Mouse (Mus musculus) C2C12 (cell line): ENCODE measurements around the gene Ppat. TPM values are rescaled to one million over a fixed set of nuclear protein-coding genes. Genes with fewer than 3 reads are reported as not detected.

Experiments
- H3K27me3 ChIP-seq: one replicate; pipeline ENCODE4 v1.6.1; 2011; ENCODE audit not compliant: control insufficient read depth, insufficient read depth, insufficient read length
- H3K36me3 ChIP-seq: one replicate; pipeline ENCODE4 v1.6.1; 2011; ENCODE audit not compliant: control insufficient read depth, insufficient read depth
- H3K4me3 ChIP-seq: one replicate; pipeline ENCODE4 v1.5.1; 2011; ENCODE audit warnings: mild to moderate bottlenecking, control low read depth; ENCODE audit not compliant: poor library complexity, insufficient read depth, severe bottlenecking
- H3K79me2 ChIP-seq: one replicate; pipeline ENCODE4 v1.6.1; 2011; ENCODE audit not compliant: control insufficient read depth, insufficient read depth
- H3K79me3 ChIP-seq: one replicate; pipeline ENCODE4 v1.6.1; 2011; ENCODE audit warnings: low read depth, control low read depth
- H3ac ChIP-seq: one replicate; pipeline ENCODE3; 2011; ENCODE audit warnings: low read depth; ENCODE audit not compliant: control insufficient read depth, insufficient read length
- CEBPB ChIP-seq: IDR thresholded peaks from one replicate; pipeline ENCODE4 v1.6.1; 2011; ENCODE audit warnings: low read depth, mild to moderate bottlenecking, control low read depth, moderate library complexity
- CTCF ChIP-seq: IDR thresholded peaks from one replicate; pipeline ENCODE4 v1.5.1; 2011; ENCODE audit not compliant: control insufficient read depth, insufficient read depth, insufficient read length
- FOSL1 ChIP-seq: IDR thresholded peaks from one replicate; pipeline ENCODE4 v1.8.0; 2011; ENCODE audit warnings: mild to moderate bottlenecking, low read length; ENCODE audit not compliant: poor library complexity, insufficient read depth, severe bottlenecking
- MAX ChIP-seq: IDR thresholded peaks from one replicate; pipeline ENCODE4 v1.6.1; 2011; ENCODE audit warnings: mild to moderate bottlenecking, control low read depth
- MYOD1 ChIP-seq: IDR thresholded peaks from one replicate; pipeline ENCODE4 v1.6.1; 2011; ENCODE audit warnings: low read depth; ENCODE audit not compliant: control insufficient read depth, insufficient read length
- MYOG ChIP-seq: IDR thresholded peaks from one replicate; pipeline ENCODE4 v1.6.1; 2011; ENCODE audit not compliant: control insufficient read depth, insufficient read length; ENCODE audit errors: extremely low read depth
- USF1 ChIP-seq: IDR thresholded peaks from one replicate; pipeline ENCODE4 v1.6.1; 2011; ENCODE audit warnings: low read depth, mild to moderate bottlenecking, control low read depth, moderate library complexity
- polyA plus RNA-seq: library from polyadenylated mRNA; unstranded; fragments of >200 nt; fragmentation: generic; extraction: Trizol; gene quantifications from one replicate; pipeline ENCODE4 v1.2.1, GENCODE M21; 2012; ENCODE audit warnings: missing spikeins

The Ppat gene
- polyA plus RNA-seq, 1 experiment = 19.5 TPM

DNA sequence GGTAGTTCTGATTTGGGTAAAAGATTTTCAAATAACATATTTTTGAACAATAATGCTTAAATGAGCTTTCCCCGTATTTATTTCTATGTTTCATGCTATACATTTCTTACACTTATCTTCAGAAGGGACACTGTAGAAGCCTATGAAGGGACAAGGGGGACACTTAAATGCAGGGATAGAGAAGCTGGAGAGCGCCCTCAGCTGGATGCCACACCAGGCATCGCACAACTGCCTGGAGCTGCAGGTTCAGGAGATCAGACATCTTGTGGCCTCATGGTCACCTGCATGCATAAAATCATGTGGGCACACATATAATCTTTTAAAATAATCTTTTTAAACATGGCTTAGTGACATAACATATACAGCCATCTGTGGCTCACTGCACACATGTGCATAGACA, 13.3 kb upstream of the Ppat start:
- TF ChIP-seq MYOD1 (no peak), CEBPB (no peak), MYOG (no peak), USF1 (no peak), MAX (no peak), CTCF (no peak), FOSL1 (no peak)
- Histone ChIP-seq H3K4me3 (no peak overlapping the region), H3ac (no peak overlapping the region), H3K79me2 (peaks cover 13% of the 10 kb centered on the region), H3K27me3 (no peaks in the 10 kb centered on the region), H3K79me3 (peaks cover 9% of the 10 kb centered on the region), H3K36me3 (peaks cover 88% of the 10 kb centered on the region)

DNA sequence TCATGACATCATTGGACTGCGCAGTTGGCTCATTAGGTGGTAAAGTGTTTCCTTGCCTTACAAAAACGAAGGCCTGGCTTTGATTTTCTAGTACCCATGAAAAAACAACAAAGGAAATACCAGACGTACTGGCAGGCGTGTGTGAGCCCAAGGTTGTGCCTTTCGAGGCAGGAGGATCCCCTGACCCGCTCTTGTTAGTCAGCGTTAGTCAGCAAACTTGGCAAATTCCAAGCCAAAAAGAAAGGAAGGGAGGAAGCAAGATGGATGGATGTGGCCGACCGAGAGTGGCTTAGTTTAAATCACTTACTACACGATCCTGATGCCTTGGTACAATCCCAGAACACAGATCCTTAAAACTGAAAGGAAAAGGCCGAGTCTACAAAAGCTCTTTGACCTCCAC, 11.2 kb upstream of the Ppat start:
- Histone ChIP-seq H3K27me3 (no peaks in the 10 kb centered on the region), H3K36me3 (peaks cover 87% of the 10 kb centered on the region), H3K4me3 (no peak overlapping the region), H3ac (no peak overlapping the region), H3K79me2 (peaks cover 32% of the 10 kb centered on the region), H3K79me3 (peaks cover 12% of the 10 kb centered on the region)
- TF ChIP-seq MYOD1 (no peak), FOSL1 (peak; percentile 49), MAX (no peak), CTCF (no peak), MYOG (no peak)

DNA sequence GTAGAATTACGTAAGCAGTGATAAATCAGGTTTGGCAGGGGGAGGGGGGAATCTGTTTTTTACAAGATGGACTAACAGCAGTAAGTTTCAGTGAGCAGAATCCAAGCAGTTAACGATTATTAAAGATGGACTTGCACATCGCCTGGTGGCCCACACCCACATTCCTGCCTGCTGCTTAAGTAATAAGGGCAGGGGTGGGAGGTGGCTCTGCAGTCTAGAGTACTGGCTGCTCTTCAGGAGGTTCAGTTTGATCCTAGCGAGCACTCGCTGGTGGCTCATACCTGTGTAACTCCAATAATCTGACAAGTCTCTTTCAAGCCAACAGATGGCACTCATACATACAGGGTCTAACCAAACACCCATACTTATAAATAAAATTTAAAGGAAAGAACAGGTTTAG, 8.2 kb upstream of the Ppat start:
- Histone ChIP-seq H3K79me2 (peaks cover 54% of the 10 kb centered on the region), H3K4me3 (no peak overlapping the region), H3K36me3 (peaks cover 77% of the 10 kb centered on the region), H3K79me3 (peaks cover 24% of the 10 kb centered on the region), H3K27me3 (no peaks in the 10 kb centered on the region), H3ac (no peak overlapping the region)
- TF ChIP-seq MYOD1 = no peak

DNA sequence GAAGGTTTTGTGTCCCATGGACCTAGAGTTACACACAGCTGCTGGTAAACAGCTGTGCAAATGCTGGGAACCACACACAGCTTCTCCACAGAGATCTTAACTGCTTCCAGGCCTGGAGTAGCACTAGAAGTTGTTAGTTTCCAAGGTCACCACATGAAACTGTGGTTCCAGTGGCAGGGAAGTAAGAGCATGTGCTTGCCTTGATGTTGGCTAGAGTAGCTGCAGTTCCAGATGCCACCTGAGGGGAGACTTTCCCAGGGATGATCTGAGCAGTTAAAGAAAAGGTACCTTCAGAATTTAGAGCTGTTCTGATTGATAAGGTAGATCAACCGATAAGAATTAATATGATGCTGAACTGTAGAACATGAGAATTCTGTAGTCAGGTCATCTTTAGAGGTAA, 6.6 kb upstream of the Ppat start:
- H3ac ChIP-seq = no peak overlapping the region
- peaks cover 70% of the 10 kb centered on the region for H3K79me2 ChIP-seq
- TF ChIP-seq CTCF (no peak), MYOD1 (no peak), USF1 (no peak), CEBPB (no peak), FOSL1 (no peak), MYOG (no peak), MAX (no peak)
- H3K4me3 ChIP-seq = no peak overlapping the region
- no peaks in the 10 kb centered on the region for H3K27me3 ChIP-seq
- peaks cover 72% of the 10 kb centered on the region for H3K36me3 ChIP-seq
- peaks cover 40% of the 10 kb centered on the region for H3K79me3 ChIP-seq

DNA sequence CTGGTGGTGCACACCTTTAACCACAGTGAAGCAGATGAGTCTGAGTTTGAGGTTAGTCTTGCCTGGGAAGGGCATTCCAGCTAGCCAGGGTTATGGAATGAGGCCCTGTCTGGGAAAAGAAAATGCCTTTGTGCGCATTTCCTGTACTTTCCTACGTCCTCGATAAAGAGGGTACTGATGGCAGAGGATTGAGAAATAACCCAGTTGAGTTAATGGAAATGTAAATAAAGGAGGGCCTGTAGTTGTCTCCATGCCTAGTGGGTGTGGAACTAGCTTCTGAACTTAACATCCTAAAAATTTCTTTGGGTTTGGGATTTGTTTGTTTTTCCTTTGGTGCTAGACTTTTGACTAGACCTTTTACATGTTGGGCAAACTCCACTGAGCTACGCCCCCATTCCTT, 4.1 kb upstream of the Ppat start:
- Histone ChIP-seq H3ac (no peak overlapping the region), H3K4me3 (no peak overlapping the region), H3K79me3 (peaks cover 49% of the 10 kb centered on the region), H3K27me3 (no peaks in the 10 kb centered on the region), H3K36me3 (peaks cover 52% of the 10 kb centered on the region), H3K79me2 (peaks cover 84% of the 10 kb centered on the region)
- TF ChIP-seq MAX (no peak), FOSL1 (no peak), MYOD1 (no peak), USF1 (no peak), CEBPB (no peak)

DNA sequence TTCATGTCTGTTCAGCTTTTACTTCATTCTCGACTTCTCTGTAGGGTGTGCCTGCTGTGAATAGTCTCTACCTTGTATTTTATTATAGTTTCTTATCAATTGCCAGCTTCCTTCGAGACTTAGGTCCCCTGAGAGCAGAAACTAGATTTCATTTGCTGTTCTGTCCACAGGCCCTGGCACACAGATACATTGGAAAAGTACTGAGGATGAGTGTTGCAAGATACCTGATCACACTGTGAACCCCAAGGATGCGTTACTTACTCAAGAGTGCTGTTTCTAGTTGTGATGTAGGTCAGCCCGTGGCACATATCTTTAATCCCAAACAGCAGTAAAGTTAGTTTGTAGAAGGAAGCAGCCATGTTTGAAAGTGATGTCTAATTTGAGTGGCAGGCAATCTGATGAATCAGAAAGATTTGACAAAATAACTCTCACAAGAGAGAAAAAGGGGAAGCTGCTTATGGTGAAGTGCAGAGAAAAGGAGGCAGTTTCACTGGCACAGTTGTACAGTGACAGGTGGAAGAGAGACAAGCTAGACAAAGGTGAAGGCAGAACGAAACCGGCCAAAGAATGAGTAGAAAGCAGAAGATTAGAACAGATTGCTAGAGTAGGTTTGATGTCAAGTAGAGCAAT, 3.0 kb upstream of the Ppat start:
- Histone ChIP-seq H3K79me2 (peaks cover 87% of the 10 kb centered on the region), H3K36me3 (peaks cover 41% of the 10 kb centered on the region), H3ac (no peak overlapping the region), H3K27me3 (no peaks in the 10 kb centered on the region), H3K79me3 (peaks cover 53% of the 10 kb centered on the region), H3K4me3 (no peak overlapping the region)
- no peak for TF ChIP-seq USF1
- TF ChIP-seq CEBPB = no peak
- no peak for TF ChIP-seq MYOD1
- TF ChIP-seq MAX = no peak
- no peak for TF ChIP-seq CTCF
